Mouse (Mus musculus) testis, adult 2 months (tissue): ENCODE measurements around the gene Tmem247. TPM values are rescaled to one million over a fixed set of nuclear protein-coding genes. Genes with fewer than 3 reads are reported as not detected.

ENCODE experiments used
- H3K27ac ChIP-seq: fragments of 200-500 bp; 2 replicates; pipeline ENCODE4 v1.5.1; 2012; ENCODE audit warnings: low read depth, low read length; ENCODE audit not compliant: control insufficient read depth, insufficient read depth
- H3K27me3 ChIP-seq: fragments of 200-500 bp; 2 replicates; pipeline ENCODE4 v1.6.1; 2012; ENCODE audit warnings: mild to moderate bottlenecking, low read length, moderate library complexity; ENCODE audit not compliant: control insufficient read depth, insufficient read depth
- H3K36me3 ChIP-seq: fragments of 200-500 bp; 2 replicates; pipeline ENCODE4 v1.6.1; 2012; ENCODE audit warnings: mild to moderate bottlenecking, low read length; ENCODE audit not compliant: control insufficient read depth, insufficient read depth
- H3K4me1 ChIP-seq: fragments of 200-500 bp; 2 replicates; pipeline ENCODE4 v1.6.1; 2012; ENCODE audit warnings: low read length; ENCODE audit not compliant: control insufficient read depth, insufficient read depth
- H3K4me3 ChIP-seq: fragments of 200-500 bp; 2 replicates; pipeline ENCODE4 v1.5.1; 2012; ENCODE audit warnings: low read depth, mild to moderate bottlenecking, low read length, moderate library complexity, mixed read lengths; ENCODE audit not compliant: control insufficient read depth
- CTCF ChIP-seq: fragments of 200-500 bp; IDR thresholded peaks from 2 replicates; pipeline ENCODE4 v1.5.1; 2012; ENCODE audit warnings: low read depth, mild to moderate bottlenecking, inconsistent platforms, low read length, moderate library complexity; ENCODE audit not compliant: control insufficient read depth, insufficient read depth, insufficient replicate concordance
- POLR2A ChIP-seq: fragments of 200-500 bp; IDR thresholded peaks from 2 replicates; pipeline ENCODE4 v1.6.1; 2012; ENCODE audit warnings: low read depth, mild to moderate bottlenecking, inconsistent platforms, low read length, moderate library complexity; ENCODE audit not compliant: control insufficient read depth
- polyA plus RNA-seq: library from polyadenylated mRNA; depleted of rRNA; stranded (reverse); fragments of >200 nt; gene quantifications from 2 replicates; pipeline ENCODE4 v1.2.3, GENCODE M21; 2012; rRNA removed

Tmem247 gene
- polyA plus RNA-seq, 1 experiment: 1,176 TPM

DNA sequence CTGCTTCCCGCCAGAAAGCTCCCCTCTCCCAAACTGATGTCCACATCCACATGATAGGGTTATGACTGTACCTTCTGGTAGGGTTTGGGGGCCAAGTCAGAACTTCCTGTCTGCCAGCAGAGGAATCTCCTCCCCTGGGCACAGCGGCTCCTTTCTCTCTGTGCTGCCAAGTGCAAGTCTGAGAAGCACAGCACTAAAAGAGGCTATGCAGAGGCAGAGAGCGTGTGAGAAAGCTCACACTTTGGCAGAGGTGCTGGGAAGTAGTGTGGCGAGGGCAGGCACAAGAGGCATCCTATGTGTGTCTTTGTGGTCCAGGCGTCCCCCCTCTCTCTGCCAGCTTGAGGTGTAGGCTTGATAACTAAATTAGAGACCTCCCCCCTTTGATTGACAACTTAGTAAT is 53.9 kb downstream of the Tmem247 start:
- H3K27me3 ChIP-seq: no peaks in the 10 kb centered on the region
- TF ChIP-seq CTCF: no peak
- TF ChIP-seq POLR2A: no peak
- no peak overlapping the region for H3K27ac ChIP-seq
- no peak overlapping the region for H3K4me3 ChIP-seq
- no peaks in the 10 kb centered on the region for H3K36me3 ChIP-seq
- H3K4me1 ChIP-seq: no peaks in the 10 kb centered on the region

GRCm38 (mm10) chr17:86971860-86972259 is 54.7 kb downstream of the Tmem247 start:
- Histone ChIP-seq H3K27me3 (no peaks in the 10 kb centered on the region), H3K4me1 (no peaks in the 10 kb centered on the region), H3K27ac (no peak overlapping the region), H3K4me3 (no peak overlapping the region), H3K36me3 (no peaks in the 10 kb centered on the region)
- TF ChIP-seq POLR2A: no peak
- no peak for TF ChIP-seq CTCF

Other genes with a start within 250 kb of the Tmem247 start
- gene Epas1, start 163.6 kb upstream of the Tmem247 start, polyA plus RNA-seq: 11.7 and 15.9 TPM in 2 replicates
- gene Atp6v1e2, start 30.5 kb downstream of the Tmem247 start, polyA plus RNA-seq: 175 and 178 TPM in 2 replicates
- gene Rhoq, start 45.7 kb downstream of the Tmem247 start, polyA plus RNA-seq: 1.1 and 2.4 TPM in 2 replicates
- 86.0 and 112 TPM in 2 replicates for gene Pigf, start 108.1 kb downstream of the Tmem247 start, polyA plus RNA-seq
- 39.2 and 58.9 TPM in 2 replicates for gene Cript, start 108.2 kb downstream of the Tmem247 start, polyA plus RNA-seq
- gene Socs5, start 190.3 kb downstream of the Tmem247 start, polyA plus RNA-seq: 6.4 and 6.9 TPM in 2 replicates